Mouse (Mus musculus): ENCODE measurements around the gene Gm5286. TPM values are rescaled to one million over a fixed set of nuclear protein-coding genes. Genes with fewer than 3 reads are reported as not detected.
"Not testable (repeated sequence)": the region's sequence is repeated elsewhere in the genome, so short reads cannot be mapped to it uniquely, and the experiment has no call there.

Gene Gm5286
- not detected in 2 replicates for polyA plus RNA-seq (2014; fragmentation: Nextera tagmentation; extraction: Ambion mirVana)

- 95% methylated on average over 1 of the region's 4 CpGs for WGBS
- not testable (repeated sequence) for H3K27me3 ChIP-seq (ENCODE audit: insufficient read depth, low read length); ATAC-seq (ENCODE audit: insufficient read depth); H3K36me3 ChIP-seq (ENCODE audit: insufficient read depth); H3K9ac ChIP-seq; DNase-seq; H3K9me3 ChIP-seq (ENCODE audit: low read depth, low read length); H3K4me3 ChIP-seq (ENCODE audit: low read depth, low read length); H3K4me2 ChIP-seq; H3K27ac ChIP-seq (ENCODE audit: low read depth); H3K4me1 ChIP-seq (ENCODE audit: insufficient read depth)
Measured at GRCm38 (mm10) chr3:94196414-94196813, at the start of gene Gm5286. Gene Gm5286 (plus strand): TSS chr3:94196714.

- not testable (repeated sequence) for H3K4me2 ChIP-seq; DNase-seq; H3K4me1 ChIP-seq (ENCODE audit: insufficient read depth); H3K36me3 ChIP-seq (ENCODE audit: insufficient read depth); H3K27ac ChIP-seq (ENCODE audit: low read depth); H3K9me3 ChIP-seq (ENCODE audit: low read depth, low read length); H3K27me3 ChIP-seq (ENCODE audit: insufficient read depth, low read length); H3K9ac ChIP-seq; H3K4me3 ChIP-seq (ENCODE audit: low read depth, low read length); ATAC-seq (ENCODE audit: insufficient read depth)
Measured at GRCm38 (mm10) chr3:94167351-94167750, 29.2 kb upstream of the Gm5286 start.

- H3K4me3 ChIP-seq (ENCODE audit: low read depth, low read length); ATAC-seq (ENCODE audit: insufficient read depth); H3K4me1 ChIP-seq (ENCODE audit: insufficient read depth); DNase-seq; H3K36me3 ChIP-seq (ENCODE audit: insufficient read depth); H3K27me3 ChIP-seq (ENCODE audit: insufficient read depth, low read length); H3K4me2 ChIP-seq; H3K27ac ChIP-seq (ENCODE audit: low read depth); H3K9ac ChIP-seq; H3K9me3 ChIP-seq (ENCODE audit: low read depth, low read length): not testable (repeated sequence)
- WGBS, result 79% methylated on average over 1 of the region's 1 CpGs
Measured at GRCm38 (mm10) chr3:94178093-94178492, 18.4 kb upstream of the Gm5286 start, which contains the start of gene Gm10696. Gene Gm10696 (minus strand): TSS chr3:94178193.

Other genes starting within 250 kb of the Gm5286 start
- gene Tdpoz5, start 235.4 kb upstream of the Gm5286 start, polyA plus RNA-seq (2014; fragmentation: Nextera tagmentation; extraction: Ambion mirVana), result not detected in 2 replicates
- not detected in 2 replicates for gene Gm9125, start 141.8 kb upstream of the Gm5286 start, polyA plus RNA-seq (2014; fragmentation: Nextera tagmentation; extraction: Ambion mirVana)
- not detected in 2 replicates for gene Gm10697, start 124.1 kb upstream of the Gm5286 start, polyA plus RNA-seq (2014; fragmentation: Nextera tagmentation; extraction: Ambion mirVana)
- not detected in 2 replicates for gene Gm10696, start 18.5 kb upstream of the Gm5286 start, polyA plus RNA-seq (2014; fragmentation: Nextera tagmentation; extraction: Ambion mirVana)
- not detected in 2 replicates for gene Gm4778, start 67.3 kb downstream of the Gm5286 start, polyA plus RNA-seq (2014; fragmentation: Nextera tagmentation; extraction: Ambion mirVana)
- gene Them4, start 113.4 kb downstream of the Gm5286 start, polyA plus RNA-seq (2014; fragmentation: Nextera tagmentation; extraction: Ambion mirVana), result 9.7 and 9.8 TPM in 2 replicates
- 0.43 TPM in 1 of 2 replicates, not detected in the other for gene Them5, start 145.4 kb downstream of the Gm5286 start, polyA plus RNA-seq (2014; fragmentation: Nextera tagmentation; extraction: Ambion mirVana)
- gene C2cd4d, start 165.7 kb downstream of the Gm5286 start, polyA plus RNA-seq (2014; fragmentation: Nextera tagmentation; extraction: Ambion mirVana), result 0.74 and 1.2 TPM in 2 replicates
- 4.7 and 5.4 TPM in 2 replicates for gene Rorc, start 176.1 kb downstream of the Gm5286 start, polyA plus RNA-seq (2014; fragmentation: Nextera tagmentation; extraction: Ambion mirVana)
- 0.08 and 0.11 TPM in 2 replicates for gene Lingo4, start 201.8 kb downstream of the Gm5286 start, polyA plus RNA-seq (2014; fragmentation: Nextera tagmentation; extraction: Ambion mirVana)
- 8.8 and 10.0 TPM in 2 replicates for gene Tdrkh, start 216.6 kb downstream of the Gm5286 start, polyA plus RNA-seq (2014; fragmentation: Nextera tagmentation; extraction: Ambion mirVana)
- gene Mrpl9, start 246.6 kb downstream of the Gm5286 start, polyA plus RNA-seq (2014; fragmentation: Nextera tagmentation; extraction: Ambion mirVana), result 64.6 and 66.0 TPM in 2 replicates
- gene Oaz3, start 247.2 kb downstream of the Gm5286 start, polyA plus RNA-seq (2014; fragmentation: Nextera tagmentation; extraction: Ambion mirVana), result 0.29 TPM in 1 of 2 replicates, not detected in the other